Mouse (Mus musculus) kidney, embryonic 15.5 days (tissue): ENCODE data around the gene Gm5617. TPM values are rescaled to one million over a fixed set of nuclear protein-coding genes. Genes with fewer than 3 reads are reported as not detected.
A peak's percentile ranks its signal among the peaks of the same experiment; 100 is the strongest.
"Not testable (repeated sequence)": the region's sequence is repeated elsewhere in the genome, so short reads cannot be mapped to it uniquely, and the experiment has no call there.

Experiments used
- ATAC-seq: fragments of 200-750 bp; cut with Nextera tagmentation; replicated peaks from 2 replicates; pipeline ENCODE4 v1.8.0; 2017; ENCODE audit warnings: moderate TSS enrichment; ENCODE audit not compliant: low FRiP score
- H3K27ac ChIP-seq: fragments of 300-500 bp; sonication (generic); 2 replicates; pipeline ENCODE4 v1.5.1; 2015; ENCODE audit warnings: mild to moderate bottlenecking, inconsistent platforms
- H3K27me3 ChIP-seq: fragments of 300-500 bp; sonication (generic); 2 replicates; pipeline ENCODE4 v1.6.1; 2015; ENCODE audit warnings: inconsistent platforms
- H3K36me3 ChIP-seq: fragments of 300-500 bp; sonication (generic); 2 replicates; pipeline ENCODE4 v1.6.1; 2015; ENCODE audit warnings: inconsistent platforms
- H3K4me1 ChIP-seq: fragments of 300-500 bp; sonication (generic); 2 replicates; pipeline ENCODE4 v1.6.1; 2015; ENCODE audit warnings: inconsistent platforms
- H3K4me2 ChIP-seq: fragments of 300-500 bp; sonication (generic); 2 replicates; pipeline ENCODE4 v1.6.1; 2015; ENCODE audit warnings: moderate library complexity, mild to moderate bottlenecking, inconsistent platforms
- H3K4me3 ChIP-seq: fragments of 300-500 bp; sonication (generic); replicated peaks from 2 replicates; pipeline ENCODE4 v1.5.1; 2015; ENCODE audit warnings: mild to moderate bottlenecking, inconsistent platforms
- H3K9ac ChIP-seq: fragments of 300-500 bp; sonication (generic); 2 replicates; pipeline ENCODE4 v1.6.1; 2015; ENCODE audit warnings: mild to moderate bottlenecking, inconsistent platforms
- H3K9me3 ChIP-seq: fragments of 300-500 bp; sonication (generic); replicated peaks from 2 replicates; pipeline ENCODE4 v1.6.1; 2016; ENCODE audit warnings: inconsistent platforms
- WGBS: fragments of 180-500 bp; shearing (Covaris S2); methylation state at CpG from one replicate; pipeline ENCODE4 v1.1.7; 2015; ENCODE audit warnings: mixed read lengths; 5-methylcytosine and 5-hydroxymethylcytosine counted together
- microRNA-seq: library from miRNA; unstranded; fragments of <30 nt; microRNA quantifications from one replicate; pipeline ENCODE4, GENCODE M21; 2016
- polyA plus RNA-seq: library from polyadenylated mRNA; unstranded; fragments of >200 nt; fragmentation: Nextera tagmentation; extraction: Ambion mirVana; gene quantifications from 2 replicates; pipeline ENCODE4 v1.2.1, GENCODE M21; 2015

The Gm5617 gene
- polyA plus RNA-seq, 1 experiment from 2014 or later = 38.8 TPM

DNA sequence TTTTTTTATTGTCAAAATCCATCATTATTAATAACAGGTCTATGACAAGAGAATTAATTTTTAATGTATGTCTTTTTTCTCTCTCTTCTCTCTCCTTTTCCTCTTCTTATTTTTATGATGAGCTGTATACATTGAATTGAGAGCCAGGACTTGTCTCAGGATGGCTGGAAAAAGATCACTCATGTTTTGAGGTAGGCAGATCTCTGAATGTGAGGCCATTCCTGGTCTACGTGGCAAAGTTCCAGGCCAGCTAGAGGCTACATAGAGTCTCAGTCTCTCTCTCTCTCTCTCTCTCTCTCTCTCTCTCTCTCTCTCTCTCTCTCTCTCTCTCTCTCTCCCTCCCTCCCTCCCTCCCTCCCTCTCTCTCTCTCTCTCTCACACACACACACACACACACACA is 42.4 kb downstream of the Gm5617 start:
- not testable (repeated sequence) for ATAC-seq, H3K27me3 ChIP-seq
- 30% methylated on average over 1 of the region's 1 CpGs for WGBS

GRCm38 (mm10) chr9:48538044-48538645 is 42.9 kb downstream of the Gm5617 start:
- Histone ChIP-seq H3K4me3 (peak overlapping the region; percentile 28), H3K9me3 (peaks cover 7% of the 10 kb centered on the region; the same call in 1 of the 2 replicates), H3K4me1 (peaks cover 10% of the 10 kb centered on the region), H3K27me3 (0 out of 2 replicates have a peak, but pooled peaks cover 3% of the 10 kb centered on the region), H3K4me2 (peak overlapping the region; percentile 53), H3K36me3 (no peaks in the 10 kb centered on the region), H3K27ac (no peak overlapping the region), H3K9ac (no peak overlapping the region)
- WGBS = 6% methylated on average over 17 of the region's 17 CpGs
- ATAC-seq = no peak

More for the DNA sequence above, 42.4 kb downstream of the Gm5617 start:
- H3K4me1 ChIP-seq, H3K4me2 ChIP-seq, H3K9ac ChIP-seq, H3K36me3 ChIP-seq, H3K27ac ChIP-seq, H3K9me3 ChIP-seq, H3K4me3 ChIP-seq: not testable (repeated sequence)

GRCm38 (mm10) chr9:48538688-48539087 is 43.4 kb downstream of the Gm5617 start:
- Histone ChIP-seq H3K36me3 (no peaks in the 10 kb centered on the region), H3K27ac (no peak overlapping the region), H3K4me2 (peak overlapping the region; percentile 53), H3K4me3 (peak overlapping the region; percentile 28), H3K4me1 (peaks cover 10% of the 10 kb centered on the region), H3K9ac (no peak overlapping the region), H3K27me3 (0 out of 2 replicates have a peak, but pooled peaks cover 3% of the 10 kb centered on the region), H3K9me3 (peaks cover 7% of the 10 kb centered on the region; the same call in 1 of the 2 replicates)
- 8% methylated on average over 12 of the region's 12 CpGs for WGBS
- no peak for ATAC-seq

Small RNA genes lying within 50 kb of the gene (microRNA-seq; reads per million reads assigned to microRNA genes)
- not detected for gene Gm23653

Other genes starting within 250 kb of the Gm5617 start
- gene Nxpe2, start 142.0 kb upstream of the Gm5617 start, polyA plus RNA-seq = 2.0 and 2.7 TPM in 2 replicates
- gene Rexo2, start 14.8 kb upstream of the Gm5617 start, polyA plus RNA-seq = 116 TPM in 2 replicates
- 119 and 125 TPM in 2 replicates for gene Rbm7, start 143 bp upstream of the Gm5617 start, polyA plus RNA-seq
- gene Nnmt, start 109.7 kb downstream of the Gm5617 start, polyA plus RNA-seq = 2.2 and 3.5 TPM in 2 replicates